Mouse (Mus musculus) lung, adult 18-20 months (tissue): ENCODE data around the gene Ppp6r3.

Experiments
- DNase-seq, 2 experiments: peaks; one replicate each; pipeline ENCODE4 v3.0.0; 2022; ENCODE audit warnings: mixed read lengths in 2 of 2

The Ppp6r3 gene

GRCm38 (mm10) chr19:3497216-3497615 lies 78.3 kb downstream of the Ppp6r3 start:
- no peak for DNase-seq

- DNase-seq, result no peak
Observed at GRCm38 (mm10) chr19:3489826-3490225, 85.7 kb downstream of the Ppp6r3 start.

DNA sequence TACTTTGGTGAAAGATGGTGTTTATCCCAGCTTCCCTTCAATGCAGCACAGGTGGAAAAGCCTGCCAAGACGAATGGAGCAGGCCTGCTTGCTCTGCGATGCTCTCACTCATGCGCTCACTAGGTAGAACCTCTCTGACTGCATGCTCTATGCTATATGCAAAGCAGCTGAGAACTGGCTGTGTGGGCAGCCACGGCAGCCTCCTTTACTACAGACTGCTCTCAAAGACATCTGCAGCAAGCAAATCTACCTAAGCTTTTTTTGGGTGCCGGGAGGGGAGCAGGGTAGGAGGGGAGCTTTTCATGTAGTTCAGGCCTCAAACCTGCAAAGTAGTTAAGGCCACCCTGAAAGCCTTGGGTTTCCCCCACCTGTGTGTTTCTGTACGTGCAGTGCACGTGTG lies 92.7 kb downstream of the Ppp6r3 start:
- no peak for DNase-seq

- no peak for DNase-seq
Observed at GRCm38 (mm10) chr19:3480101-3480500, 95.4 kb downstream of the Ppp6r3 start.

DNA sequence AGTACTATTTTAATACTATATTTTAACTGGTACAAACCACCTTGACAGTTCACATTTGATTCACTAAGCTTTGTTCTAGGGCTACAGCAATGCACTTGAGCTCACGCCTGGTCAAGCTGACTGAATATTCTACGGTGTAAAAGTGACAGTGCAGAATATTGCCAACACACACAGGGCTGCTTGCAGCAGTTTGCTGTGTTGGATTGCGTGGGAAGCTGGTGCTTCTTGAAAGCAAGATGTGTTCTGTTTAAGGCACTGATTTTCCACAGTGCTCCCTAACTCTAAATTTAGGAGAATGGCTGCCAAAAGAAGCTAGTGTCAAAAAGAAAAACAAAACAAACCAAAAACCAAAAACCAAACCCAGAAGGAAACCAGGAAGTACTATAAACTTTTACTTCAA lies 98.6 kb downstream of the Ppp6r3 start:
- DNase-seq, result no peak

DNA sequence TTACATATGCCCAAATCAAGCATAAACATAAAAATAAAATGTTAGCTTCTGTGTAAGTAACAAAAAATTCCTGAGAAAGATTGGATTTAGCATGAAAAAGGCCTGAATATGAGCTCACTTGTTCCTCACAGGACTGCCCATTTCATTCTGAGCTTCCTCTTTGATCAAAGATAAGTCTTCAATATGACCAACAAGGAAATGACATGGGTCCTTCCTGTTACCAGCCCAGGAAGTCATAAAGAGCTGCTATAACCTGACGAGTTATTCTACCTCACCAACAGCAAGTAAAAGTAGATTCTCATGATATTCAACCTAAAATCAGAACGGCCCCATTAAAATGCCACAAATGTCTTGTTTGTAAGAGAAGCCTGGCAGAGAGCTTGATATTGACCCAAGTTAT lies 104.3 kb downstream of the Ppp6r3 start:
- DNase-seq, result no peak

DNA sequence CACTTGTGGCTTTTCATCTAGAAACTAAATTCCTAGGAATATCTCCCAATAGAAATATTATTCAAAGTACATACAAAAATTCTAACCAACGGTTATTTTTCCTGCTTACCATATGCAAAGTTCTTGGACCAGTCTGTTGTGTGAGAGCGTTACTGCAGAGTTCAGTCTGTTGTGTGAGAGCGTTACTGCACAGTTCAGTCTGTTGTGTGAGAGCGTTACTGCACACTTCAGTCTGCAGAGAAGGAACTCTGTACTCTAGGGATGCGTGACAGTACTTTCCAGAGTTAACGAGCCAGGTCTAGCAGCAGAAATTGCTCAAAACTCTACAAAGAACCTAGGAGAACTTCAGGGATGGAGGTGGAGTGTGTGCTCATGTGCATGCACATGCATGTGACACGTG lies 108.0 kb downstream of the Ppp6r3 start:
- DNase-seq, result no peak

DNA sequence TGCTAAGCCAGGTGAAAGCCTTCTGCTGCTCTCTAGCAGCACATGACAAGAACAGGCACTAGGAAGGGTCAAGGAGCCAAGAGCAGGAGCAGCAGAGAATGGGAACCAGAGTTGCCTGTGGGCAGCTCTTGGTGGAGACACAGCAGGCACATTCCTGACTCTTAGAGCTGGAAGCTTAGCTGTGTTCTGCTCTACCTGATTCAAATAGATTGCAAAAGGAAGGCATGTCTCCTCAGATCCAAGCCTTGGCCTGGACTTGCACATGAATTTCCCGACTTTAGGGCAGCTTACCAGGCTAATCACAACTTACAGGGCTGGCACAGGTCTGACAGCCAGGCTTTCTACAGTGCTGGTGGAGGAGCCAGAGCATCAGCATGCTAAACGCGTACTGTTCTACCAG lies 115.6 kb downstream of the Ppp6r3 start:
- no peak for DNase-seq

DNA sequence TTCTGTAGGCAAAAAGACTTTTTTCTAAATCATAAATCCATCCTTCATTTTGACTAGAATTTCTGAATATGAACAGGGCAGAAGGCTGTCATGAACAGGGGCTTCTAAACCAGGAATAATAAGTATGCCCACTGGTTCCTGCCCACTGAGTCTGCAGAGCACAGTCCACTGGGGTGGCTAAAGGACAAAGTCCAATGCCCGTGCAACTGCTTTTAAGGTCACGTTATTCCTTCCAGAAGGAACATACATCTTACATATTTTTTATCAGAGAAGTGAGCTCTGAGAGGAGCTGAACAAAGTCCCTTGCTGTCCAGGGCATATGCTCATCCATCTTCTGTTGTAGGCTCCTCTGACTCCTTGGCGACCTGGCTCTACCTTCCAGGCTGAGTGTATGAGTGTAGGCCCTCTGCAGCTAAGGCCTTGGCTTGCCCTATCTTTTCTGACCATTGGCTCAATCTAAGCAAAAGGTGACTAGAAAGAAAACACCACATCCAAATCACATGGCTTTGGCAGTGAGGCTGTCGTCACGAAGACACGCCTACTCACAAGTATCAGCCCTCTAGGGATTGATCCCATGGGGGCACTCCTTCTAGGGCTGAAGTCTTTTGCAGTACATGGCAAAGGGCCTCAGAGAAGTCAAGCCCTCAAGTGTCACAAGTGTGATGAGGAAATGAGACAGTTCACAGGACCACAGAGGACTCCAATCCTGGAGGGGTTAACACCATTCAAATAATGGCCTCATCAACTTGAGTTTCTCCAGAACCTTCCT lies 117.0 kb downstream of the Ppp6r3 start:
- no peak for DNase-seq

DNA sequence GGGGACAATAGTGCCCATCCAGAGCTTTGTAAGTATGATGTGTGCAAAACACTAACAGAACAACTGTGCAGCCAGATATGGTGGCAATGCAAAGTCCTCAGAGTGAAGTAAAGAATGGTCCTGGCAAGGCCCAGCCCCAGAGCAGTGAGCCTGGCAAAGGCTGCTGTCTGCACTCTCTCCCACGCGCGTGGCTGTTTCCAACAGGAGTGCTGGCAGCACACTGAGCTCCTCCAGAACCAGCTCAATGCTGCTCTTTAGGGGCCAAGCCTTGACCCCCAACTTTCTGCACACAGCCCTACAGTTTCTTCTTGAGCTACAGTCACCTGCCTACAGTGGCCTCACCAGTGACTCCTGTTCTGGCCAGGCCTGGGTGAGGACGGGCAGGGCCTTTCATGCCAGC lies 117.8 kb downstream of the Ppp6r3 start:
- no peak for DNase-seq

DNA sequence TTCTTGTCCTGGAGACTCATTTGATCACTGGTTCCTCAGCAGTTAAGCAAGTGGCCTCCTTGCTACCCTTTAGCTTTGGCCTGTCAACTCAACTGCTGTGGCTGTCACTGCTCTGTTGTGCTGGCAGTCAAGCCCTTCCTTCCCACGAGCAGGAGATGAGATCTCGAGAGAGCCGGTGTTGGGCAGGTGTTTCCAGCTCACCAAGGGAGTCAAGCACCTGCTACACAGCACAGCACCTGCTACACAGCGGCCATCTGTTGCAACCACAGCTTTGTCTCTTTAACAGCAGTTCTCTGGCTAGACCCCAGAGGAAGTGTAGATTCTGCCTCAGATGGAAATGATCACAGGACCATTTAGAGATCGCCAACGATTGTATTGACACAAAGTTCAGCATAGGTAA lies 123.9 kb downstream of the Ppp6r3 start:
- no peak for DNase-seq

DNA sequence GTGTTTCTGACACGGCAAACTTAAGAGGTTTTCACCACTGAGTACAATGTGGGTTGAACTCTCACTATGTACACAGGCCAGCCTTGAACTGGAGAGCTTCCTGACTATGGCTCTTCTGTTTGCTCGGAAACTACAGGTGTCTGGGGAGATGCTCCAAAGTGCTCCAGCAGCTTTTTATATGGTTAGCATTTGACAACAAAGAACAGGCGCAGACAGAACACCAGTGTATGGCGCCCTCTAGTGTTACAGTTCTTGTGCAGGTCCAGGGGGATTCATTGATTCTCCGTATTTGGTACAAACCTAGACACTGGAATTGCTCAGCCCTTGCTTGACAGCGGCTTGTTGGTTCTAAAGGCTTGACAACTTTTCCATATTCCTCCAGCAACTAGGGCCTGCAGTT lies 124.4 kb downstream of the Ppp6r3 start:
- peak; percentile 45 to 64 for DNase-seq

- no peak for DNase-seq
Observed at GRCm38 (mm10) chr19:3450714-3451113, 124.8 kb downstream of the Ppp6r3 start.

- peak; percentile 35 to 36 for DNase-seq
Observed at GRCm38 (mm10) chr19:3449248-3449647, 126.3 kb downstream of the Ppp6r3 start.

DNA sequence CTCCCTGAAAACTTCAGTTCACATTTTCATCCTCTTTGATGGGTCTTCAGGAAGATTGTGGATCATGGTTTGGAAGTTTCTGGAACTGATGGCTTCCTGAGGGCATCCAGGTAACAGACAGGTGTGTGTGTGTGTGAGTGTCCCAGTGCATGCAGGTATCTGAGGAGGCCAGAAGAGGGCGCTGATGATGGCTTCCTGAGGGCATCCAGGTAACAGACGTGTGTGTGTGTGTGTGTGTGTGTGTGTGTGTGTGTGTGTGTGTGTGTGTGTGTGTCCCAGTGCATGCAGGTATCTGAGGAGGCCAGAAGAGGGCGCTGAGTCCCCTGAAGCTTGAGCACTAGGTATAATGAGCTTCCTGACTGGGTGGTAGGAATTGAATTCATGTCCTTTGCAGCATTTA lies 128.2 kb downstream of the Ppp6r3 start:
- DNase-seq, result no peak

DNA sequence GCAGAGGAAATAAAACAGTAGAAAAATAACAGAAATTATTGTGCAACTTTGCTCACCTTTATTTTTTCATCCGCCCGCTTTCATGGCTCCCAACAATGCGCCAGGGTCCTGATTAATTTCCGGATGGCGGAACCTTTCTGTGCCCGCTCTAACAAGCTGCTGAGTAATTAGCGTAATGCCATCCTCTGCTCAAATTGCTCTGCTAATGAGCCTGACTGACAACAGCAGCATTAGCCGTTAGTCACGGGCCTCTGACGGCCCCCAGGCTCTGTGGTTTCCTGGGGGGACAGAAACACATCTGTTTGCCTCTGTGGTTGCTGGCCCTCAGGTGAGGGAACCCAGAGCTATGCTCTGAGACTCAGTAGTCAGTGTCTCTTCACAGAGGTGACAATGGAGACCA lies 134.5 kb downstream of the Ppp6r3 start:
- DNase-seq, result no peak

DNA sequence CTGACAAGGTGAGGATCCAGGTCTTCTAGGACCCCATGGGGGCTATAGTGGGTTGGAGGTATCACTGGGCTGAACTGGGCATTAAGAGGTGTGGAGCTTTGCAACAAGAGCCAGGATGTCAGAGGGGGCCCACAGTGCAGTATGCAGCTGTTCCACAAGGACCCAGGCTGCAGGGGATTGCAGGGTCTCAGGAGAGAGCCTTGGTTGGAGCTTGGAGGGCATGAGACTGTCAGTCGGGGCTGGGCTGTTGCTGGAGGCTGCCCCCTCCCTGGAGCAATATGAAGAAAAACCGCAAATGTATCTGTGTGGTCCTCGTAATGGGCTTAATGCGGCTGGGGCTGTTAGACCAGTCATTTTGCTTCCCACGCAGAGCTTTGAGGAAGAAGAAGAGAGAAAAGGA lies 134.9 kb downstream of the Ppp6r3 start:
- DNase-seq, result no peak

- no peak for DNase-seq
Observed at GRCm38 (mm10) chr19:3437980-3438379, 137.6 kb downstream of the Ppp6r3 start.

- peak; percentile 17 to 26 for DNase-seq
Observed at GRCm38 (mm10) chr19:3436840-3437239, 138.7 kb downstream of the Ppp6r3 start.

DNA sequence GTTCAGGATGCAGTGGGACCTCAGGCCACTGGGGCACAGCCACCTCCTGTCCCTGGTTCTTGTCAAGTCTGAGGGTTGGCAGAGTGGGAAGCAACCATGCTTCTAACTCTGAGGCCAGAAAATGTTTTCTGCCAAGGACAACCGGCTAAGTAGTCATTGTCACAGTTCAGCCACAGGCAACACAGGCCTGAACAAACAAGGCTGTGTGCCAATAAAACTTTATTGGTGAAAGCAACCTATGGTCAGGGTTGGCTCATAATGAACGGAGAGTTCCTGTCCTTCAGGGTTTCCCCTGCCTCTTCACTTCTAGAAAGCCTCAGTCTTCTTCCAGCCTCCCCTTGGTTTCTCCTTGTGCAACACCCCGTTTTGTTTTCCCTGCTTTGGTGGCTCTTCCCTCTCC lies 139.7 kb downstream of the Ppp6r3 start:
- DNase-seq, result no peak

- DNase-seq, result no peak
Observed at GRCm38 (mm10) chr19:3434641-3435040, 140.9 kb downstream of the Ppp6r3 start.

DNA sequence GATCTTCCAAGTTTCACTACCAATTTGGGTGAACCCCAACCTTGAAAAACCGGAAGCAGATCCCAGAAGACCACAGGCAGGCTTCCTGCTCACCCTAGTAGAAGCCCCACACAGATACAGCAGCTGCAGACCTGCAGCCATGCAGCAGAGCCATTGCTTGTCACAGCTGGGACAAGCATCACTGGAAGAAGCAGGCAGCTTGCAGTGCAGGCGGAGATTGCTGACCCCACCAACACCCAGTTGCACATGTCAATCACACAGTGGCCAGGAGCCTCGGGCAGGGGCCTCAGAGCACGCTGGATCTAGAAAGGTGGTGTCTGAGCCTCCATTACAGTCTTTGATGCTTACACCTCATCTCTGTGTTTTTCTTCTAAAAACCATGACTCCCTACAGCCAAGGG lies 141.4 kb downstream of the Ppp6r3 start:
- DNase-seq, result no peak

GRCm38 (mm10) chr19:3431969-3432368 lies 143.6 kb downstream of the Ppp6r3 start:
- DNase-seq, result no peak

DNA sequence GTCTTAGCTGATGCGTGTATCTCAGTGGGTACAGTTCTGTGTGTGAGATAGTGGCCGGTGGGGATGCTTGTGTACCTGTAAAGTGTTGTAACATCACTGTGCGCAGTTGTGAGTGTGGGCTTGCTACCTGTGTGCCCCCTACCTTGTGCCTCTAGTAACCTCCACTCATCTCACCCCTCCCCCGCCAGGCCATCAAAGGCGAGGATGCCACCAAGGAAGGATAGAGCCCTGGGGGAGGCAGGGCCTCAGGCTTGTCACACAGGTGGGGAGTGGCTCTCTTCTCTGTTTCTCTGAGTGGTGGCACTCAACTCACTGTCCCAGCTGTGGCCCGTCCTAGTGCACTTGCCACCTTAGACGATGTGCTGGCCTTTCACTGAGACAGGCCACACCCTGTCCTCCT lies 144.5 kb downstream of the Ppp6r3 start:
- no peak for DNase-seq

GRCm38 (mm10) chr19:3429156-3429816 lies 146.3 kb downstream of the Ppp6r3 start:
- no peak for DNase-seq
